Mouse (Mus musculus): ENCODE measurements around the gene Sfxn2. TPM values are rescaled to one million over a fixed set of nuclear protein-coding genes. Genes with fewer than 3 reads are reported as not detected.
A peak's percentile ranks its signal among the peaks of the same experiment; 100 is the strongest.
"Not testable (repeated sequence)": the region's sequence is repeated elsewhere in the genome, so short reads cannot be mapped to it uniquely, and the experiment has no call there.

Gene Sfxn2
- polyA plus RNA-seq, 1 experiment from 2014 or later, result 16.7 TPM

- Histone ChIP-seq H3K27ac (replicated peaks; ENCODE audit: low read depth, low read length) (no peak overlapping the region), H3K9me3 (ENCODE audit: control insufficient read depth, low read length) (no peaks in the 10 kb centered on the region), H3K4me3 (ENCODE audit: low read depth, low read length) (no peak overlapping the region), H3K4me1 (ENCODE audit: control insufficient read depth, insufficient read depth, low read length) (no peaks in the 10 kb centered on the region), H3K27me3 (replicated peaks; ENCODE audit: control insufficient read depth, insufficient read depth, low read length) (no peaks in the 10 kb centered on the region), H3K4me2 (ENCODE audit: low read depth, low read length) (no peak overlapping the region), H3K9ac (ENCODE audit: low read depth, low read length) (no peak overlapping the region), H3K36me3 (ENCODE audit: control insufficient read depth, insufficient read depth, low read length) (peaks cover 48% of the 10 kb centered on the region)
- WGBS, result 78% methylated on average over 8 of the region's 8 CpGs
- no peak for DNase-seq (ENCODE audit: low spot score)
- ATAC-seq (ENCODE audit: low read depth), result no peak
Measured at GRCm38 (mm10) chr19:46558009-46558408, 15.2 kb upstream of the Sfxn2 start.

- 47% methylated on average over 12 of the region's 12 CpGs for WGBS
- H3K36me3 ChIP-seq (ENCODE audit: control insufficient read depth, insufficient read depth, low read length), result peaks cover 42% of the 10 kb centered on the region
Measured at GRCm38 (mm10) chr19:46558631-46559030, 14.5 kb upstream of the Sfxn2 start.

GRCm38 (mm10) chr19:46562132-46562531 is 11.0 kb upstream of the Sfxn2 start:
- Histone ChIP-seq H3K9me3 (ENCODE audit: control insufficient read depth, low read length) (no peaks in the 10 kb centered on the region), H3K27ac (replicated peaks; ENCODE audit: low read depth, low read length) (no peak overlapping the region), H3K4me2 (ENCODE audit: low read depth, low read length) (no peak overlapping the region), H3K9ac (ENCODE audit: low read depth, low read length) (no peak overlapping the region), H3K36me3 (ENCODE audit: control insufficient read depth, insufficient read depth, low read length) (peaks cover 21% of the 10 kb centered on the region), H3K27me3 (replicated peaks; ENCODE audit: control insufficient read depth, insufficient read depth, low read length) (no peaks in the 10 kb centered on the region), H3K4me1 (ENCODE audit: control insufficient read depth, insufficient read depth, low read length) (no peaks in the 10 kb centered on the region), H3K4me3 (ENCODE audit: low read depth, low read length) (no peak overlapping the region)
- ATAC-seq (ENCODE audit: low read depth) (peak; percentile 45; the same call in 1 of the 2 replicates), DNase-seq (ENCODE audit: low spot score) (peak; percentile 68)
- 18% methylated on average over 1 of the region's 1 CpGs for WGBS

More at GRCm38 (mm10) chr19:46558631-46559030, 14.5 kb upstream of the Sfxn2 start:
- Histone ChIP-seq H3K4me1 (ENCODE audit: control insufficient read depth, insufficient read depth, low read length) (no peaks in the 10 kb centered on the region), H3K27ac (replicated peaks; ENCODE audit: low read depth, low read length) (no peak overlapping the region), H3K4me2 (ENCODE audit: low read depth, low read length) (no peak overlapping the region), H3K9me3 (ENCODE audit: control insufficient read depth, low read length) (no peaks in the 10 kb centered on the region), H3K4me3 (ENCODE audit: low read depth, low read length) (no peak overlapping the region), H3K9ac (ENCODE audit: low read depth, low read length) (no peak overlapping the region), H3K27me3 (replicated peaks; ENCODE audit: control insufficient read depth, insufficient read depth, low read length) (no peaks in the 10 kb centered on the region)
- peak; percentile 56; the same call in 1 of the 2 replicates for ATAC-seq (ENCODE audit: low read depth)
- DNase-seq (ENCODE audit: low spot score), result peak; percentile 11

GRCm38 (mm10) chr19:46562581-46563515 is 10.3 kb upstream of the Sfxn2 start:
- H3K4me2 ChIP-seq (ENCODE audit: low read depth, low read length), result no peak overlapping the region
- H3K9me3 ChIP-seq (ENCODE audit: control insufficient read depth, low read length), result no peaks in the 10 kb centered on the region
- no peak overlapping the region for H3K9ac ChIP-seq (ENCODE audit: low read depth, low read length)
- 89% methylated on average over 14 of the region's 14 CpGs for WGBS
- no peaks in the 10 kb centered on the region for H3K27me3 ChIP-seq (replicated peaks; ENCODE audit: control insufficient read depth, insufficient read depth, low read length)
- H3K4me1 ChIP-seq (ENCODE audit: control insufficient read depth, insufficient read depth, low read length), result no peaks in the 10 kb centered on the region
- H3K36me3 ChIP-seq (ENCODE audit: control insufficient read depth, insufficient read depth, low read length), result peaks cover 14% of the 10 kb centered on the region; the same call in 1 of the 2 replicates
- ATAC-seq (ENCODE audit: low read depth), result no peak
- no peak for DNase-seq (ENCODE audit: low spot score)
- H3K4me3 ChIP-seq (ENCODE audit: low read depth, low read length), result no peak overlapping the region
- no peak overlapping the region for H3K27ac ChIP-seq (replicated peaks; ENCODE audit: low read depth, low read length)

GRCm38 (mm10) chr19:46563603-46564002 is 9.6 kb upstream of the Sfxn2 start:
- Histone ChIP-seq H3K4me3 (ENCODE audit: low read depth, low read length) (no peak overlapping the region), H3K36me3 (ENCODE audit: control insufficient read depth, insufficient read depth, low read length) (peaks cover 10% of the 10 kb centered on the region; the same call in 1 of the 2 replicates), H3K9me3 (ENCODE audit: control insufficient read depth, low read length) (no peaks in the 10 kb centered on the region), H3K27me3 (replicated peaks; ENCODE audit: control insufficient read depth, insufficient read depth, low read length) (no peaks in the 10 kb centered on the region), H3K27ac (replicated peaks; ENCODE audit: low read depth, low read length) (no peak overlapping the region), H3K4me2 (ENCODE audit: low read depth, low read length) (no peak overlapping the region), H3K4me1 (ENCODE audit: control insufficient read depth, insufficient read depth, low read length) (no peaks in the 10 kb centered on the region), H3K9ac (ENCODE audit: low read depth, low read length) (no peak overlapping the region)
- 72% methylated on average over 4 of the region's 4 CpGs for WGBS
- ATAC-seq (ENCODE audit: low read depth) (no peak), DNase-seq (ENCODE audit: low spot score) (no peak)

- Histone ChIP-seq H3K4me2 (ENCODE audit: low read depth, low read length) (no peak overlapping the region), H3K4me1 (ENCODE audit: control insufficient read depth, insufficient read depth, low read length) (no peaks in the 10 kb centered on the region), H3K36me3 (ENCODE audit: control insufficient read depth, insufficient read depth, low read length) (peaks cover 10% of the 10 kb centered on the region; the same call in 1 of the 2 replicates), H3K27me3 (replicated peaks; ENCODE audit: control insufficient read depth, insufficient read depth, low read length) (no peaks in the 10 kb centered on the region), H3K9me3 (ENCODE audit: control insufficient read depth, low read length) (no peaks in the 10 kb centered on the region), H3K9ac (ENCODE audit: low read depth, low read length) (no peak overlapping the region), H3K27ac (replicated peaks; ENCODE audit: low read depth, low read length) (no peak overlapping the region), H3K4me3 (ENCODE audit: low read depth, low read length) (no peak overlapping the region)
- ATAC-seq (ENCODE audit: low read depth), result no peak
- DNase-seq (ENCODE audit: low spot score), result no peak
- 78% methylated on average over 14 of the region's 14 CpGs for WGBS
Measured at GRCm38 (mm10) chr19:46564043-46564462, 9.1 kb upstream of the Sfxn2 start.

GRCm38 (mm10) chr19:46571211-46571877 is 1.8 kb upstream of the Sfxn2 start:
- H3K36me3 ChIP-seq (ENCODE audit: control insufficient read depth, insufficient read depth, low read length); ATAC-seq (ENCODE audit: low read depth); DNase-seq (ENCODE audit: low spot score); H3K9me3 ChIP-seq (ENCODE audit: control insufficient read depth, low read length); H3K27ac ChIP-seq (replicated peaks; ENCODE audit: low read depth, low read length); H3K27me3 ChIP-seq (replicated peaks; ENCODE audit: control insufficient read depth, insufficient read depth, low read length): not testable (repeated sequence)
- Histone ChIP-seq H3K4me2 (ENCODE audit: low read depth, low read length) (peak overlapping the region; percentile 75), H3K4me1 (ENCODE audit: control insufficient read depth, insufficient read depth, low read length) (peaks cover 11% of the 10 kb centered on the region), H3K9ac (ENCODE audit: low read depth, low read length) (peak overlapping the region; percentile 76; the same call in 1 of the 2 replicates), H3K4me3 (ENCODE audit: low read depth, low read length) (peak overlapping the region; percentile 86)
- WGBS, result 73% methylated on average over 3 of the region's 3 CpGs

GRCm38 (mm10) chr19:46571878-46572244 is 1.3 kb upstream of the Sfxn2 start:
- Histone ChIP-seq H3K9me3 (ENCODE audit: control insufficient read depth, low read length) (no peaks in the 10 kb centered on the region), H3K36me3 (ENCODE audit: control insufficient read depth, insufficient read depth, low read length) (no peaks in the 10 kb centered on the region), H3K9ac (ENCODE audit: low read depth, low read length) (peak overlapping the region; percentile 76; the same call in 1 of the 2 replicates), H3K27me3 (replicated peaks; ENCODE audit: control insufficient read depth, insufficient read depth, low read length) (no peaks in the 10 kb centered on the region), H3K4me1 (ENCODE audit: control insufficient read depth, insufficient read depth, low read length) (peaks cover 11% of the 10 kb centered on the region), H3K27ac (replicated peaks; ENCODE audit: low read depth, low read length) (peak overlapping the region; percentile 79), H3K4me2 (ENCODE audit: low read depth, low read length) (peak overlapping the region; percentile 75), H3K4me3 (ENCODE audit: low read depth, low read length) (peak overlapping the region; percentile 86)
- WGBS, result 9% methylated on average over 10 of the region's 10 CpGs
- DNase-seq (ENCODE audit: low spot score), result peak; percentile 27
- no peak for ATAC-seq (ENCODE audit: low read depth)

All from embryonic facial prominence, embryonic 14.5 days (tissue).